Mouse (Mus musculus): Measurements from ENCODE around the gene Rab36. TPM values are rescaled to one million over a fixed set of nuclear protein-coding genes. Genes with fewer than 3 reads are reported as not detected.

Rab36 gene
- polyA plus RNA-seq, 1 experiment from 2014 or later, result 4.1 TPM

- WGBS (ENCODE audit: insufficient replicate concordance), result under 1% methylated on average over 39 of the region's 48 CpGs
- Histone ChIP-seq H3K27ac (ENCODE audit: low read depth, low read length) (peak overlapping the region; percentile 41; the same call in 1 of the 2 replicates), H3K4me1 (ENCODE audit: control insufficient read depth, insufficient read depth, low read length) (peaks cover 35% of the 10 kb centered on the region), H3K9me3 (replicated peaks; ENCODE audit: control insufficient read depth, low read length) (no peaks in the 10 kb centered on the region), H3K36me3 (ENCODE audit: control insufficient read depth, insufficient read depth, low read length) (no peaks in the 10 kb centered on the region), H3K9ac (ENCODE audit: low read depth, low read length) (peak overlapping the region; percentile 78), H3K4me3 (ENCODE audit: low read depth, low read length) (peak overlapping the region; percentile 83), H3K27me3 (ENCODE audit: control insufficient read depth, insufficient read depth, low read length) (peaks cover 10% of the 10 kb centered on the region), H3K4me2 (peak overlapping the region; percentile 90)
- peak; percentile 2; the same call in 1 of the 2 replicates for ATAC-seq (replicated peaks; ENCODE audit: insufficient number of reproducible peaks, low FRiP score, low TSS enrichment)
Measured at GRCm38 (mm10) chr10:75060843-75061235, 24.0 kb downstream of the Rab36 start.

GRCm38 (mm10) chr10:75061341-75062188, 24.7 kb downstream of the Rab36 start:
- Histone ChIP-seq H3K9me3 (replicated peaks; ENCODE audit: control insufficient read depth, low read length) (no peaks in the 10 kb centered on the region), H3K4me2 (peak overlapping the region; percentile 90), H3K27ac (ENCODE audit: low read depth, low read length) (no peak overlapping the region), H3K9ac (ENCODE audit: low read depth, low read length) (peak overlapping the region; percentile 78), H3K36me3 (ENCODE audit: control insufficient read depth, insufficient read depth, low read length) (no peaks in the 10 kb centered on the region), H3K4me3 (ENCODE audit: low read depth, low read length) (peak overlapping the region; percentile 83), H3K27me3 (ENCODE audit: control insufficient read depth, insufficient read depth, low read length) (peaks cover 10% of the 10 kb centered on the region), H3K4me1 (ENCODE audit: control insufficient read depth, insufficient read depth, low read length) (peaks cover 35% of the 10 kb centered on the region)
- no peak for ATAC-seq (replicated peaks; ENCODE audit: insufficient number of reproducible peaks, low FRiP score, low TSS enrichment)
- 1% methylated on average over 70 of the region's 71 CpGs for WGBS (ENCODE audit: insufficient replicate concordance)

- Histone ChIP-seq H3K27ac (ENCODE audit: low read depth, low read length) (no peak overlapping the region), H3K4me3 (ENCODE audit: low read depth, low read length) (peak overlapping the region; percentile 83), H3K27me3 (ENCODE audit: control insufficient read depth, insufficient read depth, low read length) (peaks cover 10% of the 10 kb centered on the region), H3K4me1 (ENCODE audit: control insufficient read depth, insufficient read depth, low read length) (peaks cover 35% of the 10 kb centered on the region), H3K9ac (ENCODE audit: low read depth, low read length) (peak overlapping the region; percentile 78; the same call in 1 of the 2 replicates), H3K9me3 (replicated peaks; ENCODE audit: control insufficient read depth, low read length) (no peaks in the 10 kb centered on the region), H3K4me2 (peak overlapping the region; percentile 90), H3K36me3 (ENCODE audit: control insufficient read depth, insufficient read depth, low read length) (no peaks in the 10 kb centered on the region)
- WGBS (ENCODE audit: insufficient replicate concordance), result 15% methylated on average over 6 of the region's 6 CpGs
- ATAC-seq (replicated peaks; ENCODE audit: insufficient number of reproducible peaks, low FRiP score, low TSS enrichment), result no peak
Measured at GRCm38 (mm10) chr10:75062189-75062561, 25.3 kb downstream of the Rab36 start.

- H3K4me3 ChIP-seq (ENCODE audit: low read depth, low read length), result peak overlapping the region; percentile 83
- WGBS (ENCODE audit: insufficient replicate concordance), result 44% methylated on average over 6 of the region's 6 CpGs
- H3K27ac ChIP-seq (ENCODE audit: low read depth, low read length), result no peak overlapping the region
- H3K9ac ChIP-seq (ENCODE audit: low read depth, low read length), result no peak overlapping the region
- ATAC-seq (replicated peaks; ENCODE audit: insufficient number of reproducible peaks, low FRiP score, low TSS enrichment), result no peak
- peaks cover 10% of the 10 kb centered on the region for H3K27me3 ChIP-seq (ENCODE audit: control insufficient read depth, insufficient read depth, low read length)
- peaks cover 39% of the 10 kb centered on the region for H3K4me1 ChIP-seq (ENCODE audit: control insufficient read depth, insufficient read depth, low read length)
- peak overlapping the region; percentile 90 for H3K4me2 ChIP-seq
- no peaks in the 10 kb centered on the region for H3K9me3 ChIP-seq (replicated peaks; ENCODE audit: control insufficient read depth, low read length)
- H3K36me3 ChIP-seq (ENCODE audit: control insufficient read depth, insufficient read depth, low read length), result no peaks in the 10 kb centered on the region
Measured at GRCm38 (mm10) chr10:75062621-75063020, 25.8 kb downstream of the Rab36 start.

- Histone ChIP-seq H3K9me3 (replicated peaks; ENCODE audit: control insufficient read depth, low read length) (no peaks in the 10 kb centered on the region), H3K4me1 (ENCODE audit: control insufficient read depth, insufficient read depth, low read length) (peaks cover 39% of the 10 kb centered on the region), H3K9ac (ENCODE audit: low read depth, low read length) (0 out of 2 replicates have a peak overlapping the region, but pooled peaks have one; percentile 7), H3K4me3 (ENCODE audit: low read depth, low read length) (peak overlapping the region; percentile 83), H3K27ac (ENCODE audit: low read depth, low read length) (no peak overlapping the region), H3K27me3 (ENCODE audit: control insufficient read depth, insufficient read depth, low read length) (peaks cover 10% of the 10 kb centered on the region), H3K36me3 (ENCODE audit: control insufficient read depth, insufficient read depth, low read length) (no peaks in the 10 kb centered on the region), H3K4me2 (peak overlapping the region; percentile 90)
- 41% methylated on average over 12 of the region's 12 CpGs for WGBS (ENCODE audit: insufficient replicate concordance)
- ATAC-seq (replicated peaks; ENCODE audit: insufficient number of reproducible peaks, low FRiP score, low TSS enrichment), result no peak
Measured at GRCm38 (mm10) chr10:75063301-75063965, 26.6 kb downstream of the Rab36 start.

- WGBS (ENCODE audit: insufficient replicate concordance), result 75% methylated on average over 6 of the region's 6 CpGs
- Histone ChIP-seq H3K36me3 (ENCODE audit: control insufficient read depth, insufficient read depth, low read length) (no peaks in the 10 kb centered on the region), H3K27ac (ENCODE audit: low read depth, low read length) (no peak overlapping the region), H3K9me3 (replicated peaks; ENCODE audit: control insufficient read depth, low read length) (no peaks in the 10 kb centered on the region), H3K9ac (ENCODE audit: low read depth, low read length) (no peak overlapping the region), H3K4me3 (ENCODE audit: low read depth, low read length) (no peak overlapping the region), H3K4me2 (no peak overlapping the region), H3K27me3 (ENCODE audit: control insufficient read depth, insufficient read depth, low read length) (peaks cover 10% of the 10 kb centered on the region), H3K4me1 (ENCODE audit: control insufficient read depth, insufficient read depth, low read length) (peaks cover 46% of the 10 kb centered on the region)
- ATAC-seq (replicated peaks; ENCODE audit: insufficient number of reproducible peaks, low FRiP score, low TSS enrichment), result no peak
Measured at GRCm38 (mm10) chr10:75065691-75066090, 28.8 kb downstream of the Rab36 start.

- Histone ChIP-seq H3K9me3 (replicated peaks; ENCODE audit: control insufficient read depth, low read length) (no peaks in the 10 kb centered on the region), H3K9ac (ENCODE audit: low read depth, low read length) (no peak overlapping the region), H3K4me1 (ENCODE audit: control insufficient read depth, insufficient read depth, low read length) (peaks cover 34% of the 10 kb centered on the region), H3K36me3 (ENCODE audit: control insufficient read depth, insufficient read depth, low read length) (no peaks in the 10 kb centered on the region), H3K4me3 (ENCODE audit: low read depth, low read length) (no peak overlapping the region), H3K27me3 (ENCODE audit: control insufficient read depth, insufficient read depth, low read length) (no peaks in the 10 kb centered on the region), H3K4me2 (no peak overlapping the region), H3K27ac (ENCODE audit: low read depth, low read length) (no peak overlapping the region)
- no peak for ATAC-seq (replicated peaks; ENCODE audit: insufficient number of reproducible peaks, low FRiP score, low TSS enrichment)
Measured at GRCm38 (mm10) chr10:75067446-75067845, 30.6 kb downstream of the Rab36 start.

- peaks cover 30% of the 10 kb centered on the region for H3K4me1 ChIP-seq (ENCODE audit: control insufficient read depth, insufficient read depth, low read length)
- H3K9ac ChIP-seq (ENCODE audit: low read depth, low read length), result no peak overlapping the region
- WGBS (ENCODE audit: insufficient replicate concordance), result 53% methylated on average over 2 of the region's 2 CpGs
- no peak overlapping the region for H3K4me2 ChIP-seq
- no peak overlapping the region for H3K27ac ChIP-seq (ENCODE audit: low read depth, low read length)
- ATAC-seq (replicated peaks; ENCODE audit: insufficient number of reproducible peaks, low FRiP score, low TSS enrichment), result no peak
- H3K4me3 ChIP-seq (ENCODE audit: low read depth, low read length), result no peak overlapping the region
- no peaks in the 10 kb centered on the region for H3K36me3 ChIP-seq (ENCODE audit: control insufficient read depth, insufficient read depth, low read length)
- no peaks in the 10 kb centered on the region for H3K27me3 ChIP-seq (ENCODE audit: control insufficient read depth, insufficient read depth, low read length)
- no peaks in the 10 kb centered on the region for H3K9me3 ChIP-seq (replicated peaks; ENCODE audit: control insufficient read depth, low read length)
Measured at GRCm38 (mm10) chr10:75068086-75068485, 31.2 kb downstream of the Rab36 start.
